Mouse (Mus musculus): Measurements from ENCODE around the gene Tmem106a. TPM values are rescaled to one million over a fixed set of nuclear protein-coding genes. Genes with fewer than 3 reads are reported as not detected.
"Not testable (repeated sequence)": the region's sequence is repeated elsewhere in the genome, so short reads cannot be mapped to it uniquely, and the experiment has no call there.

Gene Tmem106a
- polyA plus RNA-seq, 1 experiment from 2014 or later = 0.67 TPM

GRCm38 (mm10) chr11:101556541-101556940 lies 25.5 kb upstream of the Tmem106a start:
- Histone ChIP-seq H3K4me3 (ENCODE audit: low read depth, low read length) (no peak overlapping the region), H3K4me2 (ENCODE audit: low read depth, severe bottlenecking) (no peak overlapping the region), H3K9ac (ENCODE audit: low read length) (no peak overlapping the region), H3K4me1 (ENCODE audit: control insufficient read depth, insufficient read depth, low read length) (peaks cover 3% of the 10 kb centered on the region; the same call in 1 of the 2 replicates), H3K9me3 (ENCODE audit: control insufficient read depth, low read length) (no peaks in the 10 kb centered on the region), H3K36me3 (ENCODE audit: control insufficient read depth, insufficient read depth, low read length) (peaks cover 4% of the 10 kb centered on the region; the same call in 1 of the 2 replicates), H3K27ac (replicated peaks; ENCODE audit: low read depth, low read length) (no peak overlapping the region), H3K27me3 (ENCODE audit: control insufficient read depth, insufficient read depth, low read length) (no peaks in the 10 kb centered on the region)
- WGBS = 91% methylated on average over 7 of the region's 7 CpGs
- DNase-seq (ENCODE audit: low spot score) (no peak), ATAC-seq (ENCODE audit: insufficient number of reproducible peaks, low FRiP score, low TSS enrichment, low read depth) (no peak)

GRCm38 (mm10) chr11:101556954-101557353 lies 25.1 kb upstream of the Tmem106a start:
- Histone ChIP-seq H3K4me2 (ENCODE audit: low read depth, severe bottlenecking) (no peak overlapping the region), H3K36me3 (ENCODE audit: control insufficient read depth, insufficient read depth, low read length) (peaks cover 4% of the 10 kb centered on the region; the same call in 1 of the 2 replicates), H3K9me3 (ENCODE audit: control insufficient read depth, low read length) (no peaks in the 10 kb centered on the region), H3K27me3 (ENCODE audit: control insufficient read depth, insufficient read depth, low read length) (no peaks in the 10 kb centered on the region), H3K27ac (replicated peaks; ENCODE audit: low read depth, low read length) (no peak overlapping the region), H3K4me3 (ENCODE audit: low read depth, low read length) (no peak overlapping the region), H3K9ac (ENCODE audit: low read length) (no peak overlapping the region), H3K4me1 (ENCODE audit: control insufficient read depth, insufficient read depth, low read length) (peaks cover 3% of the 10 kb centered on the region; the same call in 1 of the 2 replicates)
- DNase-seq (ENCODE audit: low spot score) (no peak), ATAC-seq (ENCODE audit: insufficient number of reproducible peaks, low FRiP score, low TSS enrichment, low read depth) (no peak)
- WGBS = 93% methylated on average over 2 of the region's 2 CpGs

- Histone ChIP-seq H3K27me3 (ENCODE audit: control insufficient read depth, insufficient read depth, low read length) (no peaks in the 10 kb centered on the region), H3K9ac (ENCODE audit: low read length) (no peak overlapping the region), H3K4me3 (ENCODE audit: low read depth, low read length) (no peak overlapping the region), H3K4me2 (ENCODE audit: low read depth, severe bottlenecking) (no peak overlapping the region), H3K36me3 (ENCODE audit: control insufficient read depth, insufficient read depth, low read length) (peaks cover 15% of the 10 kb centered on the region; the same call in 1 of the 2 replicates), H3K9me3 (ENCODE audit: control insufficient read depth, low read length) (no peaks in the 10 kb centered on the region), H3K4me1 (ENCODE audit: control insufficient read depth, insufficient read depth, low read length) (no peaks in the 10 kb centered on the region), H3K27ac (replicated peaks; ENCODE audit: low read depth, low read length) (no peak overlapping the region)
- ATAC-seq (ENCODE audit: insufficient number of reproducible peaks, low FRiP score, low TSS enrichment, low read depth) (no peak), DNase-seq (ENCODE audit: low spot score) (peak; percentile 64)
- WGBS = 53% methylated on average over 5 of the region's 5 CpGs
Measured at GRCm38 (mm10) chr11:101562391-101562790, 19.7 kb upstream of the Tmem106a start.

GRCm38 (mm10) chr11:101568421-101568820 lies 13.6 kb upstream of the Tmem106a start:
- 86% methylated on average over 3 of the region's 3 CpGs for WGBS
- ATAC-seq (ENCODE audit: insufficient number of reproducible peaks, low FRiP score, low TSS enrichment, low read depth) = no peak
- no peaks in the 10 kb centered on the region for H3K27me3 ChIP-seq (ENCODE audit: control insufficient read depth, insufficient read depth, low read length)
- no peak overlapping the region for H3K27ac ChIP-seq (replicated peaks; ENCODE audit: low read depth, low read length)
- DNase-seq (ENCODE audit: low spot score) = no peak
- no peak overlapping the region for H3K4me3 ChIP-seq (ENCODE audit: low read depth, low read length)
- H3K9me3 ChIP-seq (ENCODE audit: control insufficient read depth, low read length) = no peaks in the 10 kb centered on the region
- H3K9ac ChIP-seq (ENCODE audit: low read length) = no peak overlapping the region
- H3K4me1 ChIP-seq (ENCODE audit: control insufficient read depth, insufficient read depth, low read length) = no peaks in the 10 kb centered on the region
- H3K36me3 ChIP-seq (ENCODE audit: control insufficient read depth, insufficient read depth, low read length) = peaks cover 29% of the 10 kb centered on the region
- H3K4me2 ChIP-seq (ENCODE audit: low read depth, severe bottlenecking) = no peak overlapping the region

- no peak overlapping the region for H3K27ac ChIP-seq (replicated peaks; ENCODE audit: low read depth, low read length)
- DNase-seq (ENCODE audit: low spot score) (no peak), ATAC-seq (ENCODE audit: insufficient number of reproducible peaks, low FRiP score, low TSS enrichment, low read depth) (no peak)
- no peak overlapping the region for H3K9ac ChIP-seq (ENCODE audit: low read length)
- 88% methylated on average over 6 of the region's 6 CpGs for WGBS
- H3K9me3 ChIP-seq (ENCODE audit: control insufficient read depth, low read length) = no peaks in the 10 kb centered on the region
- no peak overlapping the region for H3K4me2 ChIP-seq (ENCODE audit: low read depth, severe bottlenecking)
- H3K4me3 ChIP-seq (ENCODE audit: low read depth, low read length) = no peak overlapping the region
- H3K27me3 ChIP-seq (ENCODE audit: control insufficient read depth, insufficient read depth, low read length) = no peaks in the 10 kb centered on the region
- H3K4me1 ChIP-seq (ENCODE audit: control insufficient read depth, insufficient read depth, low read length) = no peaks in the 10 kb centered on the region
- peaks cover 18% of the 10 kb centered on the region for H3K36me3 ChIP-seq (ENCODE audit: control insufficient read depth, insufficient read depth, low read length)
Measured at GRCm38 (mm10) chr11:101576116-101576515, 5.9 kb upstream of the Tmem106a start.

GRCm38 (mm10) chr11:101581081-101581764 lies 819 bp upstream of the Tmem106a start:
- Histone ChIP-seq H3K4me3 (ENCODE audit: low read depth, low read length) (no peak overlapping the region), H3K27me3 (ENCODE audit: control insufficient read depth, insufficient read depth, low read length) (no peaks in the 10 kb centered on the region), H3K9me3 (ENCODE audit: control insufficient read depth, low read length) (no peaks in the 10 kb centered on the region), H3K9ac (ENCODE audit: low read length) (no peak overlapping the region), H3K36me3 (ENCODE audit: control insufficient read depth, insufficient read depth, low read length) (no peaks in the 10 kb centered on the region; the same call in 1 of the 2 replicates), H3K4me2 (ENCODE audit: low read depth, severe bottlenecking) (no peak overlapping the region), H3K4me1 (ENCODE audit: control insufficient read depth, insufficient read depth, low read length) (peaks cover 2% of the 10 kb centered on the region; the same call in 1 of the 2 replicates), H3K27ac (replicated peaks; ENCODE audit: low read depth, low read length) (no peak overlapping the region)
- no peak for ATAC-seq (ENCODE audit: insufficient number of reproducible peaks, low FRiP score, low TSS enrichment, low read depth)
- DNase-seq (ENCODE audit: low spot score) = no peak
- 77% methylated on average over 6 of the region's 6 CpGs for WGBS

GRCm38 (mm10) chr11:101583205-101583604 lies 1.2 kb downstream of the Tmem106a start:
- no peak for DNase-seq (ENCODE audit: low spot score)
- Histone ChIP-seq H3K9me3 (ENCODE audit: control insufficient read depth, low read length) (no peaks in the 10 kb centered on the region), H3K4me1 (ENCODE audit: control insufficient read depth, insufficient read depth, low read length) (peaks cover 2% of the 10 kb centered on the region; the same call in 1 of the 2 replicates), H3K9ac (ENCODE audit: low read length) (no peak overlapping the region), H3K4me2 (ENCODE audit: low read depth, severe bottlenecking) (no peak overlapping the region), H3K36me3 (ENCODE audit: control insufficient read depth, insufficient read depth, low read length) (no peaks in the 10 kb centered on the region; the same call in 1 of the 2 replicates), H3K27me3 (ENCODE audit: control insufficient read depth, insufficient read depth, low read length) (no peaks in the 10 kb centered on the region), H3K4me3 (ENCODE audit: low read depth, low read length) (no peak overlapping the region), H3K27ac (replicated peaks; ENCODE audit: low read depth, low read length) (no peak overlapping the region)
- WGBS = 92% methylated on average over 2 of the region's 2 CpGs
- no peak for ATAC-seq (ENCODE audit: insufficient number of reproducible peaks, low FRiP score, low TSS enrichment, low read depth)

GRCm38 (mm10) chr11:101585031-101585430 lies 3.0 kb downstream of the Tmem106a start:
- H3K27me3 ChIP-seq (ENCODE audit: control insufficient read depth, insufficient read depth, low read length); H3K36me3 ChIP-seq (ENCODE audit: control insufficient read depth, insufficient read depth, low read length); H3K9me3 ChIP-seq (ENCODE audit: control insufficient read depth, low read length); H3K9ac ChIP-seq (ENCODE audit: low read length); H3K27ac ChIP-seq (replicated peaks; ENCODE audit: low read depth, low read length); H3K4me2 ChIP-seq (ENCODE audit: low read depth, severe bottlenecking); DNase-seq (ENCODE audit: low spot score); ATAC-seq (ENCODE audit: insufficient number of reproducible peaks, low FRiP score, low TSS enrichment, low read depth); H3K4me3 ChIP-seq (ENCODE audit: low read depth, low read length); H3K4me1 ChIP-seq (ENCODE audit: control insufficient read depth, insufficient read depth, low read length): not testable (repeated sequence)
- 100% methylated on average over 1 of the region's 1 CpGs for WGBS

Measured in limb, embryonic 11.5 days (tissue).